Mouse (Mus musculus) embryonic facial prominence, embryonic 15.5 days (tissue): ENCODE data around the gene Tceal5. TPM values are rescaled to one million over a fixed set of nuclear protein-coding genes. Genes with fewer than 3 reads are reported as not detected.
"Not testable (repeated sequence)": the region's sequence is repeated elsewhere in the genome, so short reads cannot be mapped to it uniquely, and the experiment has no call there.

Experiments used
- ATAC-seq: fragments of 200-750 bp; cut with Nextera tagmentation; 2 replicates; pipeline ENCODE4 v1.8.0; 2017; ENCODE audit warnings: low read depth, moderate TSS enrichment; ENCODE audit not compliant: insufficient number of reproducible peaks, low FRiP score, low TSS enrichment
- H3K27ac ChIP-seq: fragments of 300-500 bp; sonication (generic); replicated peaks from 2 replicates; pipeline ENCODE4 v1.5.1; 2015; ENCODE audit warnings: mild to moderate bottlenecking, inconsistent platforms
- H3K27me3 ChIP-seq: fragments of 300-500 bp; sonication (generic); 2 replicates; pipeline ENCODE4 v1.6.1; 2015; ENCODE audit warnings: inconsistent platforms
- H3K36me3 ChIP-seq: fragments of 300-500 bp; sonication (generic); 2 replicates; pipeline ENCODE4 v1.6.1; 2015; ENCODE audit warnings: mild to moderate bottlenecking, inconsistent platforms
- H3K4me1 ChIP-seq: fragments of 300-500 bp; sonication (generic); 2 replicates; pipeline ENCODE4 v1.6.1; 2015; ENCODE audit warnings: inconsistent platforms
- H3K4me2 ChIP-seq: fragments of 300-500 bp; sonication (generic); replicated peaks from 2 replicates; pipeline ENCODE4 v1.6.1; 2015; ENCODE audit warnings: mild to moderate bottlenecking, inconsistent platforms
- H3K4me3 ChIP-seq: fragments of 300-500 bp; sonication (generic); replicated peaks from 2 replicates; pipeline ENCODE4 v1.5.1; 2015; ENCODE audit warnings: mild to moderate bottlenecking, inconsistent platforms
- H3K9ac ChIP-seq: fragments of 300-500 bp; sonication (generic); 2 replicates; pipeline ENCODE4 v1.6.1; 2015; ENCODE audit warnings: inconsistent platforms
- H3K9me3 ChIP-seq: fragments of 300-500 bp; sonication (generic); replicated peaks from 2 replicates; pipeline ENCODE4 v1.6.1; 2016; ENCODE audit warnings: inconsistent platforms
- WGBS: fragments of 180-500 bp; shearing (Covaris S2); methylation state at CpG from one replicate; pipeline ENCODE4 v1.1.7; 2015; 5-methylcytosine and 5-hydroxymethylcytosine counted together
- polyA plus RNA-seq: library from polyadenylated mRNA; unstranded; fragments of >200 nt; fragmentation: Nextera tagmentation; extraction: Ambion mirVana; gene quantifications from 2 replicates; pipeline ENCODE4 v1.2.1, GENCODE M21; 2015

The Tceal5 gene
- polyA plus RNA-seq, 1 experiment from 2014 or later, result 13.1 TPM

DNA sequence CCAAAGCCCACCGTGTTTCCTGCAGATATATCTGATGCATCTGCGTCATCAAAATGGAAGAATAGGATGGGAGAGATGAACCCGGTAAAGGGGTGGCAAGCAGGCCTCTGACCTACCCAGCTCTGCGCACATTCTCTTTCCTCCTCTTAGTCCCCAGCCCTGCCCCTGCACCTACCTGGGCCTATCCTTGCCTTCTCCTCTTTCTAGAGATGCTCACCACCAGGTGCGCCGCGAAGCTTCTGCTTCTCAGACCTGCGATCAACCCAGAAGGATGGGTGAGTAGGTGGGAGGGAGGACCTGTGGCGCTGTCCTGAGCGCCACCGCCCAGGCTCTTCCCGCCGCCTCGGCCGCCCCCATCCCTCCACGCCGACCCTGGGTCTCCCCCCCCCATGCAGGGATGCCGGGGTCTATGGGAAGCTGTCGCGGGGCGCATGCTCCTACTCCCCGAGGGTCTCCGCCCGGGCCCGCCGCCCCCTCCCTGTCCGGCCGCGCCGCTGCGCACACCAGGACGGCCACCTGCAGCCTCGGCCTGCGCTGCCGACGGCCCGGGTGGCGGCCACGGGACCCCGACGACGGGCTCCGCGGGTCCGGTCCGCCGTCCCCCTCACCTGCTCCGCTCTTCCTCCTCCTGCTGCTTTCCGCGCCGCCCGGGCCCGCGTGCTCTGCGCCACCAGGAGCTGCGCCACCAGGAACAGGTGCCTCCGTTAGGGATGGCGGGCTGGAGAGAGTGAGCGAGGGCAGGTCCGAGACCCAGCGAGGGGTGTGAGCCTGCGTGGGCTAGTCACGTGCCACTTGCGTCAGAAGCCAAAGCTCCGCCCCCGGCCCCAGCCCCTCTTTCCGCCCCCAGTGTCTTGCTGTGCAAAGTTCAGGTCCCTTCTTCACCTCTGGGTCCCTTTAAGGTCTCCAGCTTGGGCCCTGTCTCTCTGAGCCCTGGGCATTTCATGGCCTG is 11.3 kb upstream of the Tceal5 start, which contains the start of the genes Tceal7 and Bex1:
Gene Tceal7, plus strand, starts transcription at position 51 of the 949 bp plus-strand sequence.
Gene Bex1, minus strand, starts transcription at position 785 of the 949 bp plus-strand sequence.
- H3K9ac ChIP-seq, result not testable (repeated sequence)
- H3K4me3 ChIP-seq, result peak within 1 kb of the TSS; percentile 36

DNA sequence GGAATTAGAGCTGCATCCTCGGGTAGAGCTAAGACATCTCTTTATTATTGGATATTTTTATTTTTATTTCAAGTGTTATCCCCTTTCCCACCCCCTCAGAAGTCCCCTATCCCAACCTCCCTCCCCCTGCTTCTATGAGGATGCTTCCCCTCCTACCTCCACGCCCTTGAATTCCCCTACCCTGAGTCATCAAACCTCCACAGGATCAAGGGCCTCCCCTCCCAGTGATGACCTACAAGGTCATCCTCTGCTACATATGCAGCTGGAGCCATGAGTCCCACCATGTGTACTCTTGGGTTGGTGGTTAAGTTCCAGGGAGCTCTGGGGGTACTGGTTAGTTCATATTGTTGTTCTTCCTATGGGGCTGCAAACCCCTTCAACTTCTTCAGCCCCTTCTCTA is 9.7 kb upstream of the Tceal5 start:
- Histone ChIP-seq H3K9me3 (no peaks in the 10 kb centered on the region), H3K4me1 (no peaks in the 10 kb centered on the region), H3K36me3 (no peaks in the 10 kb centered on the region), H3K4me2 (no peak overlapping the region), H3K9ac (no peak overlapping the region), H3K4me3 (no peak overlapping the region), H3K27ac (no peak overlapping the region), H3K27me3 (no peaks in the 10 kb centered on the region)
- no peak for ATAC-seq
- 62% methylated on average over 2 of the region's 2 CpGs for WGBS

More for the DNA sequence above, 11.3 kb upstream of the Tceal5 start, which contains the start of the genes Tceal7 and Bex1:
- ATAC-seq, result peak; percentile 80
- H3K4me1 ChIP-seq, H3K27me3 ChIP-seq, H3K36me3 ChIP-seq, H3K9me3 ChIP-seq, H3K27ac ChIP-seq: not testable (repeated sequence)
- 25% methylated on average over 22 of the region's 67 CpGs for WGBS
- peak within 1 kb of the TSS; percentile 49 for H3K4me2 ChIP-seq

DNA sequence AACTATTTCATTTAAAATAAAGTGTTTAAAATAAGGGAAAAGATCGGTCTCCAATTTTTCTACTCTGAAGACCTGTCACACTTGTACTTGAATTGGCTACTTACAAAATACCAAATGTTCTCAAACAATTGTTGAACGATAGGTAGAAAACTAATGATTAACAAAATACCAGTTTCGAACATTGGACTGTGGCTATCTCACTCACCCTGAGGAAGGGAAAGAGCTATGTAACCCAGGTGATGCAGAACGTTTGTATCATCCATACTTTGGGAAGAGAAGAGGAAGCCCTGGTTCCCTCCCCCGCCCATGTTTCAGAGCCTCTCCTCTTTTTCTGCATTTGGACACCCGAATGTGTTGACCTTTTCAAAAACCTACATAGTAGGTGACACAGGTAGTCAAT is 730 bp upstream of the Tceal5 start:
- ATAC-seq, result no peak
- H3K27ac ChIP-seq, result no peak overlapping the region
- H3K4me1 ChIP-seq, result no peaks in the 10 kb centered on the region
- no peak overlapping the region for H3K9ac ChIP-seq
- WGBS, result 83% methylated on average over 6 of the region's 6 CpGs
- H3K4me3 ChIP-seq, result no peak overlapping the region
- no peak overlapping the region for H3K4me2 ChIP-seq
- no peaks in the 10 kb centered on the region for H3K36me3 ChIP-seq
- no peaks in the 10 kb centered on the region for H3K27me3 ChIP-seq
- H3K9me3 ChIP-seq, result no peaks in the 10 kb centered on the region

DNA sequence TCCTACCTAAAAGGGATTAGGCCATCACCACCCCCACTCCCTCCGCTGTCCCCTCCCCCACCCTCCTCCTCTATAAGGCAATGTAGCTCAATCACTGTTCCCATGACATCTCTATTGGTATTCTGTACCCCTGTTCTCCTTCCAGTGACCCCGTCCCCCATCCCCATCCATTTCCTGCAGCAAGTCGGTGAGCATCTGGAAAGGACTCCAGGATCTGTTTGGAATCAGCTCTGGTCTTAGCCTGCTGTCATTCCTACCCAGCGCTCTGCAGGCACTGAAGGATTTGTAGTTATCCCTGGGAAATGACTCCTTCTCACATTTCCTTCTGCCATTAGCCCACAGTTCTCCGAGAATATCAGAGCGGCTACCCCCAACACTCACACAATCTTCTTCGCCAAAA is 419 bp downstream of the Tceal5 start:
- Histone ChIP-seq H3K9ac (0 out of 2 replicates have a peak overlapping the region, but pooled peaks have one; percentile 18), H3K4me3 (peak overlapping the region; percentile 43), H3K9me3 (no peaks in the 10 kb centered on the region), H3K4me2 (peak overlapping the region; percentile 51), H3K4me1 (no peaks in the 10 kb centered on the region), H3K27me3 (no peaks in the 10 kb centered on the region), H3K27ac (no peak overlapping the region), H3K36me3 (no peaks in the 10 kb centered on the region)
- 21% methylated on average over 7 of the region's 7 CpGs for WGBS
- 0 out of 2 replicates have a peak, but pooled peaks have one; percentile 11 for ATAC-seq

DNA sequence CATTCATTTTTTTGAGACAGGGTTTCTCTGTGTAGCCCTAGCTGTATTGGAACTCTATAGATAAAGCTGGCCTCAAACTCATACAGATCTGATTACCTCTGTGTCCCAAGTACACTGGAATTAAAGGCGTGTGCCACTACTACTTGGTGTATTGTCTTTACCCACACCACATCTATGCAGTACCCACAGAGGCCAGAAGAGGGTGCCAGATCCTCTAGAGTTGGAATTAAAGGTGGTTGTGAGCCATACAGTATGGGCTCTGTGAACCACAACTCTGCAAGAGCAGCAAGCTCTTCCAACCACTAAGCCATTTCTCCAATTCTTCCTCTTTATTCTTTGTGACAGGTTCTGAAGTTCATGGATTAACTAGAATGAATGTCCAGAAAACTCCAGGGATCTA is 6.8 kb downstream of the Tceal5 start:
- Histone ChIP-seq H3K4me2 (no peak overlapping the region), H3K9ac (no peak overlapping the region), H3K27ac (no peak overlapping the region), H3K36me3 (no peaks in the 10 kb centered on the region), H3K27me3 (no peaks in the 10 kb centered on the region), H3K4me3 (no peak overlapping the region), H3K9me3 (no peaks in the 10 kb centered on the region), H3K4me1 (no peaks in the 10 kb centered on the region)
- 59% methylated on average over 1 of the region's 1 CpGs for whole genome bisulfite sequencing
- no peak for ATAC-seq

DNA sequence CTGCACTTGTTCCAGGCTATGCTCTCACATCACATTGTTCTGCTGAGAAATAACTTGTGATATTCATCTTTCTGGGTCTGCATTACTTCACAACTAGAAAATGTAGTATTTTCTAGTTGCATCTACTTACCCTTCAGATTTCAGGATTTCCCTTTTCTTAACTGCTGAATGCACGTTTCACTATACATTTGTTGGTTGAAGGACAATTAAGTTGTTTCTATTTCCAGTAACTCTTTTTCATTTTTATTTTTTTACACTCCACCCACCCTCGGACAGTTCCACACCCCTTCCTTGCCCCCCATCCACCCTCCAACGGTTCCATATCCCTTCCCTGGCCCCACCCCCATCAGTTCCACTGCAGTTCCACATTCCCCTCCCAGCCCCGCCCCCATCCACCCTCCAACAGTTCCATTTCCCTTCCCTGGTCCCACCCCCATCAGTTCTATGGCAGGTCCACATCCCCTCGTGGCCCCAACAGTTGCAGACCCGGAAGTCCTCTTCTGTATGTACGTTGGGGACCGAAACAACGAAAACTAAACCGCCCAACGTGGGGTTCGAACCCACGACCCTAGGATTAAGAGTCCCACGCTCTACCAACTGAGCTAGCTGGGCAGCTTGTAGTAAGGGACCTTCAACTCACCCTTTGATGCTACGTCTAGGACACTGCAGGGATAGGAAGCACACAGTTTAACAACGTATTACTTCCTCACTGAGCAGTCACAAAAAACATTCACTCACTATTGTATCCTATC is 8.3 kb downstream of the Tceal5 start:
- Histone ChIP-seq H3K4me3 (no peak overlapping the region), H3K36me3 (no peaks in the 10 kb centered on the region), H3K27ac (no peak overlapping the region), H3K9me3 (no peaks in the 10 kb centered on the region), H3K4me2 (no peak overlapping the region), H3K9ac (no peak overlapping the region), H3K27me3 (no peaks in the 10 kb centered on the region), H3K4me1 (no peaks in the 10 kb centered on the region)
- ATAC-seq, result no peak
- 80% methylated on average over 16 of the region's 16 CpGs for WGBS

DNA sequence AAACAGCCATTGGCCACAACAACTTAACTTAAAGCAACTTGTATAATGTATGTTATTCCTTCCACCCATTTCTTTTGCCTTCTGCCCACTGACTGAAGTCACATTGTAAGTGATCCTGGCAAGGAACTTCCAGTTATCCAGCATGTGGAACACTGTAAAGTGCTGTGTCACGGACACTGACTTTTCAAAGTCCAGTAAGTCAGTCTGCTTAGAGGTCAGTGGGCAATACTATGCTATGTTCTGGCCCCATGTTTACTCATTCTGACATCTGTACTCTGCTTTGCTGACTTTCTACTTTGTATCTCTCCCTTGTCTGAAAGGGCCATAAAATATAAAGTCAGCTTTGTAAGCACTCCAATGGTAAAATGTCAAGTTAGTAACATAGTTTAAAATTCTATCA is 20.6 kb downstream of the Tceal5 start:
- no peak overlapping the region for H3K4me2 ChIP-seq
- no peaks in the 10 kb centered on the region for H3K4me1 ChIP-seq
- H3K27me3 ChIP-seq, result no peaks in the 10 kb centered on the region
- no peak overlapping the region for H3K9ac ChIP-seq
- H3K36me3 ChIP-seq, result no peaks in the 10 kb centered on the region
- H3K4me3 ChIP-seq, result no peak overlapping the region
- ATAC-seq, result no peak
- H3K9me3 ChIP-seq, result no peaks in the 10 kb centered on the region
- H3K27ac ChIP-seq, result no peak overlapping the region
- WGBS, result 89% methylated on average over 1 of the region's 1 CpGs

DNA sequence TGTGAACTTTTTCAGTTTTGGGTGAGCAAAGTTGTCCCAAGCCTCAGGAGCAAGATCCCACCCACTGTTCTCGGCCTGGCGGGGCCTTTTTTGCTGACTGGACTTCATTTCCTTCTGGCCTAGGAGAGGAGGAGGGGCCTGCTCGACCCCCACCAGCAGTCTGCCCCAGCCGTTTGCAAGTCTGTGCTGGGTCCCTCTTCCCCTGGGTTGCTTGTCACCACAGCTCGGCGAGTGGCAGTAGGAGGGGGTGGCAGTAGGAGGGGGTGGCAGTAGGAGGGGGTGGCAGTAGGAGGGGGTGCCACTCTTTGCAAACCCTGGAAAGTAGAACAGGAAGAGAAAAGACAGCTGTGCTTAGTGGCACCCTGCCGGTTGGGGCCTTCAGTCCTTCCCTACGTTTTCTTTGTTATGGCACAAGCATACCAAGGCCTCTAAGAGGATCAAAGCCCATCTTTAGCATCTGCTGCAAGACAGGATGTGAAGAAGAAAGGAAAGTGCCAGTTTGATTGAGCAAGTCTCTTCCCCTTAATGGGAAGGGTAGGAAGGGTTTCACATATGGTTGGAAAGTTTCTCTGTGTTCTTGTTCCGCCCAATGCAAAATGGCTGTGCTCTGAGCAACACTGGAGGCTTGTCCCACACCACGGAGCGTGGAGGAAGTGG is 22.7 kb downstream of the Tceal5 start:
- Histone ChIP-seq H3K27me3 (no peaks in the 10 kb centered on the region), H3K4me3 (no peak overlapping the region), H3K9ac (no peak overlapping the region), H3K4me2 (no peak overlapping the region), H3K36me3 (no peaks in the 10 kb centered on the region), H3K4me1 (no peaks in the 10 kb centered on the region), H3K27ac (no peak overlapping the region), H3K9me3 (no peaks in the 10 kb centered on the region)
- 31% methylated on average over 11 of the region's 11 CpGs for WGBS
- no peak for ATAC-seq

DNA sequence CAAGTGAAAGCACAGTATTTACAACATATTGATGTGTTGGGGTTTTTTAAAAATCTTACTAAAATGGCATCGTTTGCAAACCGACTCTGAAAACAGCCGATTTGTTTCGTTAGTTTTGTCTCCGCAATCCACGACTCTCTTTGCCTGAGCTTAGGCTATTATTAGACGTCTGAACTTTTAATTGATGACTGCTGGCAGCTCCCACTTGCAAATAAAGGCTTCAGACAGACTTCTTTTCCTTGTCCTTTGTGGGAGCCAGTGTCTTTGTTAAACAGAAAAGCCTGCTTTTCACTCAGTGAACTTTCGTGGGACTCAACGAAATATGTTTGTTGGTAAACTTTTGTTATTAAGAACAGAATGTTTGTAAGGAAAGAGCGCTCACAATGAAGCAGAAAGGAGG is 30.9 kb downstream of the Tceal5 start:
- Histone ChIP-seq H3K4me2 (peak overlapping the region; percentile 38), H3K27ac (peak overlapping the region; percentile 91), H3K4me3 (peak overlapping the region; percentile 59), H3K4me1 (no peaks in the 10 kb centered on the region), H3K36me3 (no peaks in the 10 kb centered on the region), H3K27me3 (no peaks in the 10 kb centered on the region; the same call in 1 of the 2 replicates), H3K9me3 (no peaks in the 10 kb centered on the region), H3K9ac (no peak overlapping the region)
- 23% methylated on average over 10 of the region's 10 CpGs for WGBS
- no peak for ATAC-seq

DNA sequence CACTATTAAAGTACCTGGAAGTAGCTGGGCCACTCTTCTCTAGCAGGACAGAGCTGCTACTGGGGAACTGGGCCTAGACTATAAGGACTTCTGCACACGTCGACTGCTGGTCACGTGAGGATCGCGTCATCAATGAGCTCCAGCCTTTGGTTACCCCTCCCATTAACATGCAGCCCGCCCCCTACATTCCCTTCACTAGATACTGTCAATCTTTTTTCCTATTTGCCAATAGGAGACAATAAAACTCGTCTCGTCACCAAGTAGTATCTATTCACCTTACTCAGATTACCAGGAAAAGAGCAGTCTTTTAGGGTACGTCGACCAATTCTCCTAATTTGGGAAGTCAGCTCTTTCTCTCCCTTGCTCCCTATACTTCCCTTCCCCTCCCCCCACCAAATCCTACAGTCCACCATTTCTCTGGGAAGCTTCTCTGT is 31.5 kb downstream of the Tceal5 start, which contains the start of gene Tceal8:
Gene Tceal8, minus strand, starts transcription at position 225 of the 434 bp plus-strand sequence.
- no peaks in the 10 kb centered on the region for H3K4me1 ChIP-seq
- peak within 1 kb of the TSS; percentile 42 for H3K4me2 ChIP-seq
- ATAC-seq, result peak; percentile 93
- no peaks in the 10 kb centered on the region for H3K9me3 ChIP-seq
- peak within 1 kb of the TSS; percentile 91 for H3K27ac ChIP-seq
- peak within 1 kb of the TSS; percentile 59 for H3K4me3 ChIP-seq
- H3K9ac ChIP-seq, result peak within 1 kb of the TSS; percentile 56
- WGBS, result 24% methylated on average over 10 of the region's 10 CpGs
- H3K27me3 ChIP-seq, result no peaks in the 10 kb centered on the region; the same call in 1 of the 2 replicates
- H3K36me3 ChIP-seq, result no peaks in the 10 kb centered on the region
